In the genomic region with DNA sequence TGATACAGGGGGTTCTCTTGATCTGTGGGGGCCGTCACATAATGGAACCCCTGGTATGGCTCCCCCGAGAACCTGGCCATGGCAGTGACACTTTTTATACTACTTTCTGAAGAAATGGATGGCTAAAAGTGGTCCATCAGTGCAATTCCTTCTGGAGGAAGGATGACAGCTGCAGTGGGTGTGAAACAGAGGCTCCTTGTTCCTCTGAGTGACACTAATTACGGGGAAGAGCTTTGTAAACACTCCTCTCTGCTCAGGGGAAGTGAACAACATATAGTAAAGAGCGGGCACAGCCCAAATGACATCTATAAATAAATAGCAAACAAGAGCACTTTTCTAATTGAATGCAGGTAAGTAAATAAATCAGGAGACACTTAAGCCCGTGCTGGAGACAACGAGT, we compare ENCODE assay signal across 20 mouse cellular contexts. TPM values are rescaled to one million over a fixed set of nuclear protein-coding genes. Genes with fewer than 3 reads are reported as not detected.
DNase-seq lines count a peak whose midpoint lies in the region; ATAC-seq and TF ChIP-seq lines count a peak whose summit lies in the region.
"Had no signal": no experiment of that assay in that cellular context is flagged by ENCODE, and none has a peak within 500 bp of the region (broad histone marks: within the 10 kb centered on the region; RNA-seq: fewer than 3 reads in every experiment).

No protein-coding gene starts in this region.

- H3K36me3 ChIP-seq in forebrain, embryonic 14.5 days (ENCODE audit: control insufficient read depth, insufficient read depth, low read length), result no peaks in the 10 kb centered on the region
- no peaks in the 10 kb centered on the region for H3K36me3 ChIP-seq in forebrain, postnatal 0 days (ENCODE audit: insufficient read depth)
- H3K36me3 ChIP-seq in forebrain, embryonic 16.5 days (ENCODE audit: control insufficient read depth, insufficient read depth), result no peaks in the 10 kb centered on the region
- no peaks in the 10 kb centered on the region for H3K36me3 ChIP-seq in limb, embryonic 10.5 days
- H3K36me3 ChIP-seq: heart, embryonic 15.5 days; hindbrain, embryonic 10.5 days; hindbrain, embryonic 15.5 days had no signal

- H3K4me2 ChIP-seq in forebrain, embryonic 14.5 days (ENCODE audit: low read length), result no peak overlapping the region
- no peak overlapping the region for H3K4me2 ChIP-seq in forebrain, postnatal 0 days (ENCODE audit: low read depth)
- H3K4me2 ChIP-seq in forebrain, embryonic 16.5 days (ENCODE audit: low read length), result no peak overlapping the region
- H3K4me2 ChIP-seq: heart, embryonic 11.5 days; heart, embryonic 15.5 days; hindbrain, embryonic 15.5 days had no signal

- TF ChIP-seq CTCF in forebrain, postnatal 0 days (IDR thresholded peaks at IDR 0.05; ENCODE audit: low read depth), result no peak

- peak; percentile 10 for DNase-seq in embryo, embryonic 9.5 days (ENCODE audit: extremely low spot score)
- no peak for DNase-seq in embryo, embryonic 10 days (ENCODE audit: low spot score)
- peak; percentile 74 for DNase-seq in forebrain, embryonic 14.5 days (ENCODE audit: low spot score)
- DNase-seq in forebrain, postnatal 0 days, result no peak
- peak; percentile 16 for DNase-seq in brain, adult 2 months (ENCODE audit: low read depth, low spot score)
- no peak for DNase-seq in limb, embryonic 10.5 days (ENCODE audit: low spot score)
- DNase-seq in layer of hippocampus, adult 9-10 months (ENCODE audit: low spot score), result no peak
- DNase-seq: adrenal gland, postnatal 10 days; cerebellum, adult 2 months; cerebellum, postnatal 10 days; heart, adult 2 months; kidney, adult 8-10 months had no signal

- H3K4me3 ChIP-seq in forebrain, embryonic 14.5 days (ENCODE audit: low read depth, low read length), result no peak overlapping the region
- no peak overlapping the region for H3K4me3 ChIP-seq in forebrain, postnatal 0 days (ENCODE audit: low read depth, low read length)
- no peak overlapping the region for H3K4me3 ChIP-seq in forebrain, embryonic 16.5 days (replicated peaks; ENCODE audit: low read length)
- H3K4me3 ChIP-seq in limb, embryonic 10.5 days, result no peak overlapping the region
- H3K4me3 ChIP-seq: heart, adult 2 months; heart, embryonic 15.5 days; hindbrain, embryonic 10.5 days; hindbrain, embryonic 15.5 days had no signal

- no peaks in the 10 kb centered on the region for H3K9me3 ChIP-seq in forebrain, embryonic 14.5 days (replicated peaks; ENCODE audit: control insufficient read depth, low read length)
- H3K9me3 ChIP-seq in forebrain, postnatal 0 days (ENCODE audit: low read length), result no peaks in the 10 kb centered on the region
- H3K9me3 ChIP-seq in forebrain, embryonic 16.5 days (ENCODE audit: control insufficient read depth, low read length), result no peaks in the 10 kb centered on the region
- no peaks in the 10 kb centered on the region for H3K9me3 ChIP-seq in limb, embryonic 10.5 days (replicated peaks)
- H3K9me3 ChIP-seq: heart, embryonic 15.5 days; hindbrain, embryonic 10.5 days; hindbrain, embryonic 15.5 days had no signal

- H3K4me1 ChIP-seq in forebrain, embryonic 14.5 days (ENCODE audit: control insufficient read depth, insufficient read depth, low read length), result peaks cover 13% of the 10 kb centered on the region; the same call in 1 of the 2 replicates
- H3K4me1 ChIP-seq in forebrain, postnatal 0 days (ENCODE audit: insufficient read depth), result 0 out of 2 replicates have a peak, but pooled peaks cover 6% of the 10 kb centered on the region
- peaks cover 4% of the 10 kb centered on the region for H3K4me1 ChIP-seq in forebrain, embryonic 16.5 days (replicated peaks; ENCODE audit: control insufficient read depth, insufficient read depth, low read length)
- peaks cover 11% of the 10 kb centered on the region for H3K4me1 ChIP-seq in limb, embryonic 10.5 days
- H3K4me1 ChIP-seq: heart, embryonic 15.5 days had no signal

- no peak overlapping the region for H3K27ac ChIP-seq in forebrain, embryonic 14.5 days (ENCODE audit: low read depth, low read length)
- H3K27ac ChIP-seq in forebrain, postnatal 0 days (ENCODE audit: low read depth, low read length), result no peak overlapping the region
- no peak overlapping the region for H3K27ac ChIP-seq in forebrain, embryonic 16.5 days (ENCODE audit: low read length)
- no peak overlapping the region for H3K27ac ChIP-seq in limb, embryonic 10.5 days
- H3K27ac ChIP-seq: heart, adult 2 months; heart, embryonic 15.5 days; hindbrain, embryonic 10.5 days; hindbrain, embryonic 15.5 days had no signal

- peak; percentile 65; the same call in 1 of the 2 replicates for ATAC-seq in forebrain, embryonic 14.5 days
- ATAC-seq in forebrain, postnatal 0 days, result no peak; the same call in 1 of the 2 replicates
- peak; percentile 76 for ATAC-seq in forebrain, embryonic 16.5 days
- ATAC-seq: inflammation-experienced regulatory T-cells, adult 6 months; intestine, postnatal 0 days had no signal

- 20% methylated on average over 6 of the region's 6 CpGs for WGBS in forebrain, embryonic 14.5 days
- WGBS in forebrain, postnatal 0 days, result 25% methylated on average over 6 of the region's 6 CpGs
- 20% methylated on average over 6 of the region's 6 CpGs for WGBS in forebrain, embryonic 16.5 days
- WGBS in limb, embryonic 10.5 days, result 34% methylated on average over 6 of the region's 6 CpGs

- H3K9ac ChIP-seq in forebrain, embryonic 14.5 days (ENCODE audit: low read length), result no peak overlapping the region
- no peak overlapping the region for H3K9ac ChIP-seq in forebrain, postnatal 0 days
- no peak overlapping the region for H3K9ac ChIP-seq in forebrain, embryonic 16.5 days (replicated peaks; ENCODE audit: low read depth, low read length)
- H3K9ac ChIP-seq: heart, embryonic 15.5 days; hindbrain, embryonic 15.5 days had no signal

- H3K27me3 ChIP-seq in forebrain, embryonic 14.5 days (replicated peaks; ENCODE audit: control insufficient read depth, insufficient read depth, low read length), result no peaks in the 10 kb centered on the region
- H3K27me3 ChIP-seq in forebrain, postnatal 0 days (ENCODE audit: insufficient read depth, low read length), result no peaks in the 10 kb centered on the region
- H3K27me3 ChIP-seq in forebrain, embryonic 16.5 days (replicated peaks; ENCODE audit: control insufficient read depth, insufficient read depth, low read length), result no peaks in the 10 kb centered on the region
- H3K27me3 ChIP-seq in limb, embryonic 10.5 days (ENCODE audit: low read depth, poor library complexity, severe bottlenecking), result no peaks in the 10 kb centered on the region
- H3K27me3 ChIP-seq: heart, embryonic 15.5 days; hindbrain, embryonic 15.5 days had no signal

RNA-seq across cellular contexts. Expression of gene Creb5, which starts 57.7 kb away (rescaled TPM):
- 8.5 and 9.4 TPM in 2 replicates for polyA plus RNA-seq in forebrain, embryonic 14.5 days (2014; fragmentation: Nextera tagmentation; extraction: Ambion mirVana)
- 2.3 and 2.4 TPM in 2 replicates for total RNA-seq in forebrain, postnatal 0 days (2014; rRNA removed)
- 1.2 and 3.2 TPM in 2 replicates for polyA plus RNA-seq in forebrain, postnatal 0 days (2015; fragmentation: Nextera tagmentation; extraction: Ambion mirVana)
- 11.9 and 14.8 TPM in 2 replicates for polyA plus RNA-seq in forebrain, embryonic 16.5 days (2015; fragmentation: Nextera tagmentation; extraction: Ambion mirVana)
- polyA plus RNA-seq in limb, embryonic 10.5 days (2016; fragmentation: Nextera tagmentation; extraction: Ambion mirVana), result 5.3 and 12.1 TPM in 2 replicates
- total RNA-seq: MEL had no signal

Comparison
In these comparisons a context has a peak if more than half of its experiments do, and no peak if none do; other contexts are left out.
1. DNase-seq: peak in embryo, embryonic 9.5 days (single experiment), forebrain, embryonic 14.5 days (single experiment) and brain, adult 2 months (single experiment); none in embryo, embryonic 10 days (single experiment), forebrain, postnatal 0 days (single experiment), limb, embryonic 10.5 days (single experiment) and layer of hippocampus, adult 9-10 months (single experiment).